8 mouse cellular contexts compared by ENCODE assay signal in genomic region chr17:34603375-34604060, GRCm38 (mm10). TPM values are rescaled to one million over a fixed set of nuclear protein-coding genes. Genes with fewer than 3 reads are reported as not detected.
DNase-seq lines count a peak whose midpoint lies in the region; ATAC-seq and TF ChIP-seq lines count a peak whose summit lies in the region.

Gene Rnf5, minus strand, starts transcription at chr17:34603690.

- peak within 1 kb of the TSS; percentile 86 for H3K4me2 ChIP-seq in CH12.LX (ENCODE audit: insufficient read depth, low read depth, poor library complexity, severe bottlenecking)
- H3K4me2 ChIP-seq in forebrain, embryonic 11.5 days (ENCODE audit: low read depth, low read length, severe bottlenecking), result peak within 1 kb of the TSS; percentile 97
- peak within 1 kb of the TSS; percentile 96 for H3K4me2 ChIP-seq in heart, embryonic 16.5 days (ENCODE audit: low read depth, low read length)
- peak within 1 kb of the TSS; percentile 97 for H3K4me2 ChIP-seq in liver, embryonic 15.5 days
- peak within 1 kb of the TSS; percentile 89 for H3K4me2 ChIP-seq in neural tube, embryonic 12.5 days (replicated peaks)

- H3K4me3 ChIP-seq in CH12.LX (replicated peaks in 1 of 3; ENCODE audit: low read depth in 2 of 3, low read length in 2 of 3, poor library complexity in 1 of 3), result peak within 1 kb of the TSS; percentile 75 to 97 (median 82)
- H3K4me3 ChIP-seq in forebrain, embryonic 11.5 days (ENCODE audit: low read depth, low read length), result peak within 1 kb of the TSS; percentile 98
- peak within 1 kb of the TSS; percentile 83 for H3K4me3 ChIP-seq in heart, embryonic 16.5 days (ENCODE audit: low read length)
- H3K4me3 ChIP-seq in liver, embryonic 15.5 days (replicated peaks), result peak within 1 kb of the TSS; percentile 89
- peak within 1 kb of the TSS; percentile 98 for H3K4me3 ChIP-seq in neural tube, embryonic 12.5 days

- H3K36me3 ChIP-seq in CH12.LX (replicated peaks in 1 of 2; ENCODE audit: control insufficient read depth in 1 of 2, insufficient read depth in 1 of 2, low read length in 1 of 2), result peaks cover 15 to 45% of the 10 kb centered on the region in 2 experiments
- H3K36me3 ChIP-seq in forebrain, embryonic 11.5 days (ENCODE audit: control insufficient read depth, insufficient read depth, low read length), result peaks cover 4% of the 10 kb centered on the region; the same call in 1 of the 2 replicates
- H3K36me3 ChIP-seq in heart, embryonic 16.5 days (ENCODE audit: control insufficient read depth, insufficient read depth), result peaks cover 11% of the 10 kb centered on the region
- peaks cover 23% of the 10 kb centered on the region for H3K36me3 ChIP-seq in liver, embryonic 15.5 days (replicated peaks)
- H3K36me3 ChIP-seq in neural tube, embryonic 12.5 days, result peaks cover 34% of the 10 kb centered on the region

- no peak for TF ChIP-seq RAD21 in CH12.LX (IDR thresholded peaks at IDR 0.05; ENCODE audit: low read depth, low read length)

- peak within 1 kb of the TSS; percentile 49 for H3K27ac ChIP-seq in CH12.LX (ENCODE audit: insufficient read depth, low read depth)
- H3K27ac ChIP-seq in forebrain, embryonic 11.5 days (ENCODE audit: low read depth, low read length), result peak within 1 kb of the TSS; percentile 87
- H3K27ac ChIP-seq in heart, embryonic 16.5 days (ENCODE audit: low read length), result peak within 1 kb of the TSS; percentile 96
- H3K27ac ChIP-seq in liver, embryonic 15.5 days (replicated peaks), result peak within 1 kb of the TSS; percentile 89
- peak within 1 kb of the TSS; percentile 86 for H3K27ac ChIP-seq in neural tube, embryonic 12.5 days

- H3K27me3 ChIP-seq in CH12.LX (replicated peaks), result no peaks in the 10 kb centered on the region
- no peaks in the 10 kb centered on the region for H3K27me3 ChIP-seq in forebrain, embryonic 11.5 days (ENCODE audit: control insufficient read depth, insufficient read depth, low read length)
- H3K27me3 ChIP-seq in heart, embryonic 16.5 days (ENCODE audit: control insufficient read depth, insufficient read depth, low read length), result no peaks in the 10 kb centered on the region
- H3K27me3 ChIP-seq in liver, embryonic 15.5 days, result no peaks in the 10 kb centered on the region
- H3K27me3 ChIP-seq in neural tube, embryonic 12.5 days (replicated peaks), result no peaks in the 10 kb centered on the region

- TF ChIP-seq CTCF in CH12.LX (conservative IDR thresholded peaks at IDR 0.05 in 1 of 2, IDR thresholded peaks at IDR 0.05 in 1 of 2; ENCODE audit: low read depth in 2 of 2, low read length in 2 of 2), result no peak

- H3K9ac ChIP-seq in CH12.LX (ENCODE audit: insufficient read depth, low read depth), result peak within 1 kb of the TSS; percentile 91
- H3K9ac ChIP-seq in forebrain, embryonic 11.5 days (ENCODE audit: low read length), result peak within 1 kb of the TSS; percentile 94
- H3K9ac ChIP-seq in heart, embryonic 16.5 days (ENCODE audit: low read length), result peak within 1 kb of the TSS; percentile 93
- peak within 1 kb of the TSS; percentile 94 for H3K9ac ChIP-seq in liver, embryonic 15.5 days
- H3K9ac ChIP-seq in neural tube, embryonic 12.5 days, result peak within 1 kb of the TSS; percentile 68

- dilution Hi-C loops in CH12.LX (cut with MboI; ENCODE audit: extremely low pct_ligation_motif_present, extremely low pct_unique_long_range_greater_than_20kb, low sequenced_read_pairs), result no loop called here

- in situ Hi-C loops in CH12.LX (cut with MboI; ENCODE audit: low pct_ligation_motif_present, low pct_unique_long_range_greater_than_20kb, low sequenced_read_pairs), result no loop called here

- peak; percentile 100 for DNase-seq in CH12.LX (ENCODE audit: extremely low read depth)
- peak; percentile 100 for DNase-seq in c-Kit-positive CD71-positive TER-119-negative erythroid progenitor cells, embryonic 14.5 days (ENCODE audit: low read depth)
- no peak for DNase-seq in forebrain, embryonic 11.5 days (ENCODE audit: low spot score)
- peak; percentile 99 to 100 for DNase-seq in kidney, postnatal 36 days
- DNase-seq in telencephalon, adult 2 months (ENCODE audit: low read depth, low spot score), result peak; percentile 100

- H3K9me3 ChIP-seq in CH12.LX (replicated peaks; ENCODE audit: low read length), result no peaks in the 10 kb centered on the region
- no peaks in the 10 kb centered on the region for H3K9me3 ChIP-seq in forebrain, embryonic 11.5 days (ENCODE audit: control insufficient read depth, low read length)
- H3K9me3 ChIP-seq in heart, embryonic 16.5 days (replicated peaks; ENCODE audit: control insufficient read depth, low read length), result no peaks in the 10 kb centered on the region
- H3K9me3 ChIP-seq in liver, embryonic 15.5 days (replicated peaks), result no peaks in the 10 kb centered on the region
- no peaks in the 10 kb centered on the region for H3K9me3 ChIP-seq in neural tube, embryonic 12.5 days

- TF ChIP-seq EP300 in CH12.LX (IDR thresholded peaks at IDR 0.05; ENCODE audit: low read length), result no peak

- under 1% methylated on average over 30 of the region's 30 CpGs for WGBS in forebrain, embryonic 11.5 days
- 0% methylated on average over 30 of the region's 30 CpGs for WGBS in heart, embryonic 16.5 days
- WGBS in liver, embryonic 15.5 days (ENCODE audit: insufficient replicate concordance), result under 1% methylated on average over 30 of the region's 30 CpGs
- under 1% methylated on average over 30 of the region's 30 CpGs for WGBS in neural tube, embryonic 12.5 days

- peak; percentile 96 for ATAC-seq in forebrain, embryonic 11.5 days (replicated peaks; ENCODE audit: low FRiP score)
- ATAC-seq in heart, embryonic 16.5 days (replicated peaks; ENCODE audit: extremely low read depth, insufficient read depth, low FRiP score), result peak; percentile 91
- ATAC-seq in liver, embryonic 15.5 days (ENCODE audit: insufficient read depth), result peak; percentile 89
- peak; percentile 95 for ATAC-seq in neural tube, embryonic 12.5 days (ENCODE audit: low FRiP score, low read depth)

- H3K79me2 ChIP-seq in CH12.LX (replicated peaks; ENCODE audit: control insufficient read depth, extremely low read depth, insufficient read depth, poor library complexity, severe bottlenecking), result peaks cover 12% of the 10 kb centered on the region

- TF ChIP-seq POLR2A in CH12.LX (IDR thresholded peaks at IDR 0.05; ENCODE audit: low read depth, low read length), result peak; percentile 63

- peaks cover 9 to 34% of the 10 kb centered on the region in 2 experiments for H3K4me1 ChIP-seq in CH12.LX (ENCODE audit: control insufficient read depth in 1 of 2, insufficient read depth in 2 of 2)
- peaks cover 23% of the 10 kb centered on the region for H3K4me1 ChIP-seq in forebrain, embryonic 11.5 days (replicated peaks; ENCODE audit: control insufficient read depth, insufficient read depth, low read length)
- peaks cover 41% of the 10 kb centered on the region for H3K4me1 ChIP-seq in heart, embryonic 16.5 days (ENCODE audit: control insufficient read depth, insufficient read depth, low read length)
- peaks cover 71% of the 10 kb centered on the region for H3K4me1 ChIP-seq in liver, embryonic 15.5 days (replicated peaks)
- peaks cover 47% of the 10 kb centered on the region for H3K4me1 ChIP-seq in neural tube, embryonic 12.5 days

TF ChIP-seq in CH12.LX, 34 proteins besides CTCF, POLR2A, EP300 and RAD21 (continues in another document):
- TF ChIP-seq RCOR1 (conservative IDR thresholded peaks at IDR 0.05; ENCODE audit: low read depth, low read length), result no peak
- TF ChIP-seq USF2 (conservative IDR thresholded peaks at IDR 0.05; ENCODE audit: low read depth, low read length), result no peak
- no peak for TF ChIP-seq MAFK (IDR thresholded peaks at IDR 0.05; ENCODE audit: insufficient replicate concordance, low read length)
- peak; percentile 18; the same call in 1 of the 2 replicates for TF ChIP-seq IRF4 (IDR thresholded peaks at IDR 0.05; ENCODE audit: low read depth, low read length)
- TF ChIP-seq GABPA (IDR thresholded peaks at IDR 0.05; ENCODE audit: insufficient replicate concordance, low read depth, low read length), result no peak; the same call in 1 of the 2 replicates
- TF ChIP-seq NELFE (IDR thresholded peaks at IDR 0.05; ENCODE audit: low read depth, low read length), result peak; percentile 51; the same call in 1 of the 2 replicates
- no peak for TF ChIP-seq MYC (IDR thresholded peaks at IDR 0.05; ENCODE audit: low read depth, low read length)
- TF ChIP-seq UBTF (IDR thresholded peaks at IDR 0.05; ENCODE audit: low read depth, low read length), result no peak
- peak; percentile 79 for TF ChIP-seq NRF1 (IDR thresholded peaks at IDR 0.05; ENCODE audit: low read depth, low read length)
- TF ChIP-seq MAZ (IDR thresholded peaks at IDR 0.05; ENCODE audit: low read depth, low read length), result peak; percentile 83
- no peak; the same call in 1 of the 2 replicates for TF ChIP-seq MEF2A (IDR thresholded peaks at IDR 0.05; ENCODE audit: borderline replicate concordance, low read depth, low read length)
- TF ChIP-seq JUN (IDR thresholded peaks at IDR 0.05; ENCODE audit: insufficient read depth, low read depth, low read length), result no peak
- TF ChIP-seq CHD2 (IDR thresholded peaks at IDR 0.05; ENCODE audit: low read length), result peak; percentile 99
- no peak for TF ChIP-seq ZMIZ1 (IDR thresholded peaks at IDR 0.05; ENCODE audit: low read depth, low read length)
- peak; percentile 90 for TF ChIP-seq SIN3A (IDR thresholded peaks at IDR 0.05; ENCODE audit: low read length)
- TF ChIP-seq ZNF384 (IDR thresholded peaks at IDR 0.05; ENCODE audit: low read depth, low read length), result peak; percentile 97
- no peak for TF ChIP-seq SMC3 (IDR thresholded peaks at IDR 0.05; ENCODE audit: low read depth, low read length)
- TF ChIP-seq TCF12 (IDR thresholded peaks at IDR 0.05; ENCODE audit: low read depth, low read length), result peak; percentile 48
- TF ChIP-seq MXI1 (IDR thresholded peaks at IDR 0.05; ENCODE audit: low read depth, low read length), result peak; percentile 80
- no peak for TF ChIP-seq JUND (conservative IDR thresholded peaks at IDR 0.05; ENCODE audit: low read depth, low read length)
- TF ChIP-seq E2F4 (IDR thresholded peaks at IDR 0.05; ENCODE audit: insufficient replicate concordance, low read depth, low read length), result no peak
- no peak for TF ChIP-seq ZC3H11A (IDR thresholded peaks at IDR 0.05; ENCODE audit: low read depth, low read length)
- TF ChIP-seq CHD1 (IDR thresholded peaks at IDR 0.05; ENCODE audit: low read depth, low read length), result no peak
- 0 out of 2 replicates have a peak, but pooled peaks have one; percentile 27 for TF ChIP-seq MAX (IDR thresholded peaks at IDR 0.05; ENCODE audit: low read length)

RNA-seq across cellular contexts. Expression of gene Rnf5, which starts in this region (rescaled TPM):
- total RNA-seq in CH12.LX (2012; rRNA removed), result 16.5 and 20.6 TPM in 2 replicates
- total RNA-seq in CH12.LX (2014; rRNA removed), result 6.5 and 8.4 TPM in 2 replicates
- polyA plus RNA-seq in CH12.LX (2012; ENCODE audit: insufficient read length, low read depth), result 35.1 and 48.9 TPM in 2 replicates
- polyA plus RNA-seq in forebrain, embryonic 11.5 days (2014; fragmentation: Nextera tagmentation; extraction: Ambion mirVana), result 158 and 169 TPM in 2 replicates
- 113 and 114 TPM in 2 replicates for polyA plus RNA-seq in heart, embryonic 16.5 days (2015; fragmentation: Nextera tagmentation; extraction: Ambion mirVana)
- 88.4 and 106 TPM in 2 replicates for polyA plus RNA-seq in liver, embryonic 15.5 days (2015; fragmentation: Nextera tagmentation; extraction: Ambion mirVana)
- polyA plus RNA-seq in neural tube, embryonic 12.5 days (2016; fragmentation: Nextera tagmentation; extraction: Ambion mirVana), result 249 and 263 TPM in 2 replicates
